Comparison of ENCODE assay signal across 11 mouse cellular contexts in genomic region chr7:130677541-130678274, GRCm38 (mm10).
DNase-seq lines count a peak whose midpoint lies in the region; ATAC-seq and TF ChIP-seq lines count a peak whose summit lies in the region.
"Had no signal": no experiment of that assay in that cellular context is flagged by ENCODE, and none has a peak within 500 bp of the region (broad histone marks: within the 10 kb centered on the region; RNA-seq: fewer than 3 reads in every experiment).

No protein-coding gene starts in this region.

- no peak overlapping the region for H3K4me2 ChIP-seq in heart, postnatal 0 days (ENCODE audit: low read depth, low read length)
- no peak overlapping the region for H3K4me2 ChIP-seq in embryonic facial prominence, embryonic 15.5 days (replicated peaks)
- no peak overlapping the region for H3K4me2 ChIP-seq in hindbrain, embryonic 15.5 days
- no peak overlapping the region for H3K4me2 ChIP-seq in midbrain, embryonic 16.5 days (ENCODE audit: low read length)
- H3K4me2 ChIP-seq: lung, embryonic 15.5 days had no signal

- no peak for TF ChIP-seq EP300 in heart, postnatal 0 days (IDR thresholded peaks at IDR 0.05; ENCODE audit: low read depth)

- intact Hi-C loops in heart, postnatal 36 days (cut with DNase I) = no loop called here

- H3K27ac ChIP-seq in heart, postnatal 0 days (ENCODE audit: low read depth) = peak overlapping the region; percentile 61
- H3K27ac ChIP-seq in embryonic facial prominence, embryonic 15.5 days (replicated peaks) = peak overlapping the region; percentile 56; the same call in 1 of the 2 replicates
- H3K27ac ChIP-seq in hindbrain, embryonic 15.5 days (replicated peaks) = 0 out of 2 replicates have a peak overlapping the region, but pooled peaks have one; percentile 20
- peak overlapping the region; percentile 43 for H3K27ac ChIP-seq in midbrain, embryonic 16.5 days (ENCODE audit: low read length)
- H3K27ac ChIP-seq: lung, embryonic 15.5 days had no signal

- no peak for DNase-seq in heart, postnatal 0 days (ENCODE audit: low spot score)
- DNase-seq in heart, postnatal 36 days = no peak
- DNase-seq in left cerebral cortex, adult 11 months (ENCODE audit: low spot score) = no peak
- no peak for DNase-seq in cerebellum, adult 8-10 months
- no peak for DNase-seq in embryo, embryonic 11 days
- DNase-seq: right cerebral cortex, postnatal 4 days; thymus, postnatal 14 days had no signal

- peaks cover 41% of the 10 kb centered on the region for H3K4me1 ChIP-seq in heart, postnatal 0 days (ENCODE audit: control insufficient read depth, insufficient read depth)
- H3K4me1 ChIP-seq in embryonic facial prominence, embryonic 15.5 days = peaks cover 36% of the 10 kb centered on the region
- peaks cover 10% of the 10 kb centered on the region for H3K4me1 ChIP-seq in hindbrain, embryonic 15.5 days (replicated peaks)
- peaks cover 5% of the 10 kb centered on the region for H3K4me1 ChIP-seq in midbrain, embryonic 16.5 days (ENCODE audit: control insufficient read depth, insufficient read depth, low read length)

- no peak overlapping the region for H3K4me3 ChIP-seq in heart, postnatal 0 days (ENCODE audit: low read depth, low read length)
- H3K4me3 ChIP-seq in embryonic facial prominence, embryonic 15.5 days (replicated peaks) = no peak overlapping the region
- H3K4me3 ChIP-seq in hindbrain, embryonic 15.5 days = no peak overlapping the region
- no peak overlapping the region for H3K4me3 ChIP-seq in midbrain, embryonic 16.5 days (ENCODE audit: low read depth, low read length)
- H3K4me3 ChIP-seq: lung, embryonic 15.5 days had no signal

- WGBS in heart, postnatal 0 days = 78% methylated on average over 12 of the region's 12 CpGs
- WGBS in embryonic facial prominence, embryonic 15.5 days = 71% methylated on average over 12 of the region's 12 CpGs
- 53% methylated on average over 12 of the region's 12 CpGs for WGBS in hindbrain, embryonic 15.5 days
- 61% methylated on average over 12 of the region's 12 CpGs for WGBS in midbrain, embryonic 16.5 days

- no peak overlapping the region for H3K9ac ChIP-seq in heart, postnatal 0 days (replicated peaks; ENCODE audit: low read depth, low read length)
- H3K9ac ChIP-seq in embryonic facial prominence, embryonic 15.5 days = no peak overlapping the region
- no peak overlapping the region for H3K9ac ChIP-seq in hindbrain, embryonic 15.5 days
- H3K9ac ChIP-seq in midbrain, embryonic 16.5 days (ENCODE audit: low read depth, low read length) = no peak overlapping the region
- H3K9ac ChIP-seq: lung, embryonic 15.5 days had no signal

- H3K27me3 ChIP-seq in heart, postnatal 0 days (ENCODE audit: control insufficient read depth, insufficient read depth, low read length) = no peaks in the 10 kb centered on the region
- no peaks in the 10 kb centered on the region for H3K27me3 ChIP-seq in embryonic facial prominence, embryonic 15.5 days
- no peaks in the 10 kb centered on the region for H3K27me3 ChIP-seq in hindbrain, embryonic 15.5 days
- H3K27me3 ChIP-seq in midbrain, embryonic 16.5 days (ENCODE audit: control insufficient read depth, insufficient read depth, low read depth, low read length) = no peaks in the 10 kb centered on the region
- H3K27me3 ChIP-seq: lung, embryonic 15.5 days had no signal

- peaks cover 32% of the 10 kb centered on the region for H3K36me3 ChIP-seq in heart, postnatal 0 days (replicated peaks; ENCODE audit: control insufficient read depth, insufficient read depth, low read length)
- peaks cover 14% of the 10 kb centered on the region; the same call in 1 of the 2 replicates for H3K36me3 ChIP-seq in embryonic facial prominence, embryonic 15.5 days
- no peaks in the 10 kb centered on the region for H3K36me3 ChIP-seq in hindbrain, embryonic 15.5 days
- H3K36me3 ChIP-seq in midbrain, embryonic 16.5 days (ENCODE audit: control insufficient read depth, insufficient read depth, low read length) = no peaks in the 10 kb centered on the region

- no peak for ATAC-seq in heart, postnatal 0 days (ENCODE audit: insufficient read depth, low read depth)
- no peak for ATAC-seq in embryonic facial prominence, embryonic 15.5 days (ENCODE audit: insufficient number of reproducible peaks, low FRiP score, low TSS enrichment, low read depth)
- no peak for ATAC-seq in hindbrain, embryonic 15.5 days (ENCODE audit: low FRiP score, low read depth)
- ATAC-seq in midbrain, embryonic 16.5 days = no peak

- H3K9me3 ChIP-seq in heart, postnatal 0 days (replicated peaks; ENCODE audit: control insufficient read depth, low read length) = no peaks in the 10 kb centered on the region
- no peaks in the 10 kb centered on the region for H3K9me3 ChIP-seq in embryonic facial prominence, embryonic 15.5 days (replicated peaks)
- no peaks in the 10 kb centered on the region for H3K9me3 ChIP-seq in hindbrain, embryonic 15.5 days
- H3K9me3 ChIP-seq in midbrain, embryonic 16.5 days (replicated peaks; ENCODE audit: control insufficient read depth, low read length, poor library complexity, severe bottlenecking) = no peaks in the 10 kb centered on the region
- H3K9me3 ChIP-seq: lung, embryonic 15.5 days had no signal

- no peak for TF ChIP-seq CTCF in heart, postnatal 0 days (IDR thresholded peaks at IDR 0.05; ENCODE audit: low read depth)
